Mouse (Mus musculus): ENCODE measurements around the gene Cadps. TPM values are rescaled to one million over a fixed set of nuclear protein-coding genes. Genes with fewer than 3 reads are reported as not detected.

Cadps gene
- polyA plus RNA-seq, 1 experiment from 2014 or later: 2.8 TPM

- ATAC-seq (ENCODE audit: insufficient number of reproducible peaks, low FRiP score, low TSS enrichment, low read depth): no peak
- H3K4me2 ChIP-seq: no peak overlapping the region
- 60% methylated on average over 1 of the region's 1 CpGs for WGBS
- H3K27ac ChIP-seq: no peak overlapping the region
- no peaks in the 10 kb centered on the region for H3K9me3 ChIP-seq
- no peaks in the 10 kb centered on the region for H3K36me3 ChIP-seq
- H3K27me3 ChIP-seq: peaks cover 25% of the 10 kb centered on the region
- H3K4me1 ChIP-seq: peaks cover 18% of the 10 kb centered on the region
- H3K4me3 ChIP-seq: no peak overlapping the region
- no peak overlapping the region for H3K9ac ChIP-seq
Measured at GRCm38 (mm10) chr14:12818442-12818841, 4.4 kb downstream of the Cadps start.

GRCm38 (mm10) chr14:12812072-12812471, 10.8 kb downstream of the Cadps start:
- no peak for ATAC-seq (ENCODE audit: insufficient number of reproducible peaks, low FRiP score, low TSS enrichment, low read depth)

GRCm38 (mm10) chr14:12802995-12803394, 19.9 kb downstream of the Cadps start:
- Histone ChIP-seq H3K27me3 (no peaks in the 10 kb centered on the region), H3K4me2 (no peak overlapping the region), H3K4me1 (no peaks in the 10 kb centered on the region), H3K9me3 (no peaks in the 10 kb centered on the region), H3K9ac (no peak overlapping the region), H3K4me3 (no peak overlapping the region), H3K27ac (no peak overlapping the region), H3K36me3 (no peaks in the 10 kb centered on the region)
- 86% methylated on average over 1 of the region's 1 CpGs for WGBS
- ATAC-seq (ENCODE audit: insufficient number of reproducible peaks, low FRiP score, low TSS enrichment, low read depth): no peak

More at GRCm38 (mm10) chr14:12812072-12812471, 10.8 kb downstream of the Cadps start:
- H3K27me3 ChIP-seq: no peaks in the 10 kb centered on the region
- no peak overlapping the region for H3K4me2 ChIP-seq
- H3K36me3 ChIP-seq: no peaks in the 10 kb centered on the region
- WGBS: 76% methylated on average over 3 of the region's 3 CpGs
- H3K9ac ChIP-seq: no peak overlapping the region
- H3K4me1 ChIP-seq: no peaks in the 10 kb centered on the region
- no peak overlapping the region for H3K27ac ChIP-seq
- H3K9me3 ChIP-seq: no peaks in the 10 kb centered on the region
- no peak overlapping the region for H3K4me3 ChIP-seq

- Histone ChIP-seq H3K4me3 (no peak overlapping the region), H3K4me1 (no peaks in the 10 kb centered on the region), H3K4me2 (no peak overlapping the region), H3K9me3 (no peaks in the 10 kb centered on the region), H3K9ac (no peak overlapping the region), H3K27me3 (no peaks in the 10 kb centered on the region), H3K27ac (no peak overlapping the region), H3K36me3 (no peaks in the 10 kb centered on the region)
- WGBS: 75% methylated on average over 2 of the region's 2 CpGs
- no peak for ATAC-seq (ENCODE audit: insufficient number of reproducible peaks, low FRiP score, low TSS enrichment, low read depth)
Measured at GRCm38 (mm10) chr14:12801100-12801499, 21.8 kb downstream of the Cadps start.

- H3K36me3 ChIP-seq: no peaks in the 10 kb centered on the region
- ATAC-seq (ENCODE audit: insufficient number of reproducible peaks, low FRiP score, low TSS enrichment, low read depth): no peak
Measured at GRCm38 (mm10) chr14:12798926-12799325, 24.0 kb downstream of the Cadps start.

GRCm38 (mm10) chr14:12784296-12784695, 38.6 kb downstream of the Cadps start:
- 63% methylated on average over 1 of the region's 1 CpGs for WGBS

More at GRCm38 (mm10) chr14:12798926-12799325, 24.0 kb downstream of the Cadps start:
- no peak overlapping the region for H3K27ac ChIP-seq
- no peak overlapping the region for H3K4me2 ChIP-seq
- H3K9ac ChIP-seq: no peak overlapping the region
- no peaks in the 10 kb centered on the region for H3K4me1 ChIP-seq
- H3K4me3 ChIP-seq: no peak overlapping the region
- H3K27me3 ChIP-seq: no peaks in the 10 kb centered on the region
- no peaks in the 10 kb centered on the region for H3K9me3 ChIP-seq

GRCm38 (mm10) chr14:12780016-12780415, 42.9 kb downstream of the Cadps start:
- Histone ChIP-seq H3K9ac (no peak overlapping the region), H3K27ac (no peak overlapping the region), H3K4me1 (no peaks in the 10 kb centered on the region), H3K36me3 (no peaks in the 10 kb centered on the region), H3K4me3 (no peak overlapping the region), H3K9me3 (no peaks in the 10 kb centered on the region), H3K4me2 (no peak overlapping the region), H3K27me3 (no peaks in the 10 kb centered on the region)
- no peak for ATAC-seq (ENCODE audit: insufficient number of reproducible peaks, low FRiP score, low TSS enrichment, low read depth)
- WGBS: 79% methylated on average over 1 of the region's 1 CpGs

More at GRCm38 (mm10) chr14:12784296-12784695, 38.6 kb downstream of the Cadps start:
- no peak for ATAC-seq (ENCODE audit: insufficient number of reproducible peaks, low FRiP score, low TSS enrichment, low read depth)
- Histone ChIP-seq H3K4me3 (no peak overlapping the region), H3K4me2 (no peak overlapping the region), H3K36me3 (no peaks in the 10 kb centered on the region), H3K27me3 (no peaks in the 10 kb centered on the region), H3K9ac (no peak overlapping the region), H3K9me3 (no peaks in the 10 kb centered on the region), H3K4me1 (no peaks in the 10 kb centered on the region), H3K27ac (no peak overlapping the region)

GRCm38 (mm10) chr14:12777990-12778389, 44.9 kb downstream of the Cadps start:
- Histone ChIP-seq H3K9ac (no peak overlapping the region), H3K4me1 (no peaks in the 10 kb centered on the region), H3K4me2 (no peak overlapping the region), H3K27ac (no peak overlapping the region), H3K27me3 (no peaks in the 10 kb centered on the region), H3K36me3 (no peaks in the 10 kb centered on the region), H3K4me3 (no peak overlapping the region), H3K9me3 (no peaks in the 10 kb centered on the region)
- WGBS: 74% methylated on average over 4 of the region's 4 CpGs
- ATAC-seq (ENCODE audit: insufficient number of reproducible peaks, low FRiP score, low TSS enrichment, low read depth): no peak

GRCm38 (mm10) chr14:12768870-12769269, 54.0 kb downstream of the Cadps start:
- WGBS: 86% methylated on average over 1 of the region's 1 CpGs
- Histone ChIP-seq H3K9ac (no peak overlapping the region), H3K27ac (no peak overlapping the region), H3K4me3 (no peak overlapping the region), H3K4me1 (no peaks in the 10 kb centered on the region), H3K36me3 (no peaks in the 10 kb centered on the region), H3K9me3 (no peaks in the 10 kb centered on the region), H3K4me2 (no peak overlapping the region), H3K27me3 (no peaks in the 10 kb centered on the region)
- ATAC-seq (ENCODE audit: insufficient number of reproducible peaks, low FRiP score, low TSS enrichment, low read depth): no peak

DNA sequence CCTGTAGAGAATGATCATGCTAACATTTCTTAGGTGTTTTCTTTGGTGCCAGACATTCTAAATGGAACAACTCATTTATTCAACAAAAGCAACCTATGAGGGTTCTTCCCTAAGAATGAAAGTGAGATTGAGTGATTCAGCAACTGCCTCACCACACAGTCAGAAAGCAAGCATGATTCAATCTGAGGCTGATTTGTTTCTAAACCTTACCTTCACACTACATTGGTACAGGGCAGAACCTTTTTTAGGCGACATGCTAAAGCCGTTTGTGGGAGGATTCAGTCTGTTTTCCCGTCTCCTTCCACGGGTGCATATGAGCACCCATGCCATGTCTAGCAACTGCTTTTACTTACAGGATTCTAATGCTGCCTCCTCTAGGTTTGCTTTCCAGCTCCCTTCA, 69.6 kb downstream of the Cadps start:
- H3K27me3 ChIP-seq: no peaks in the 10 kb centered on the region
- H3K4me3 ChIP-seq: no peak overlapping the region
- no peak for ATAC-seq (ENCODE audit: insufficient number of reproducible peaks, low FRiP score, low TSS enrichment, low read depth)
- H3K36me3 ChIP-seq: no peaks in the 10 kb centered on the region
- WGBS: 86% methylated on average over 4 of the region's 4 CpGs
- H3K4me2 ChIP-seq: no peak overlapping the region
- no peak overlapping the region for H3K9ac ChIP-seq
- H3K27ac ChIP-seq: no peak overlapping the region
- H3K9me3 ChIP-seq: no peaks in the 10 kb centered on the region
- H3K4me1 ChIP-seq: no peaks in the 10 kb centered on the region

DNA sequence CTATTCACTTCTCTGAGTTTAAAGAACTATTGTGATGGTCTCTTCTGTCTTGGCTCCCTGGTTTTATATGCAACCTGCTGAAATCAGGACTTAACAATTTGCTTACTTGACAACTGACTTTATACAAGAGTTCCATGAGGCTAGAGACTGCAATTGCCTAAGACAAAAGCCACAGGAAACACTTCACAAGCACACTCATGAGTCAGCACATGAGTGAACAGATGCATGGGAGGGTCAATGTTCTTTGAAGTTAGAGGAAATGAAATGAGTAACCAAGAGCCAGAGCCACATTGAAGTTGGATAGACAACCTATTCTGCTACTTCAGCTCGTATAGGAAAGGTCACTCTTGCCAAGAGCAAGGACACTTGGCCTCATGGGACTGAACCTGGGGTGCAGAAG, 71.1 kb downstream of the Cadps start:
- Histone ChIP-seq H3K4me3 (no peak overlapping the region), H3K9me3 (no peaks in the 10 kb centered on the region), H3K36me3 (no peaks in the 10 kb centered on the region), H3K4me2 (no peak overlapping the region), H3K27me3 (no peaks in the 10 kb centered on the region), H3K4me1 (no peaks in the 10 kb centered on the region), H3K27ac (no peak overlapping the region), H3K9ac (no peak overlapping the region)
- 54% methylated on average over 1 of the region's 1 CpGs for WGBS
- ATAC-seq (ENCODE audit: insufficient number of reproducible peaks, low FRiP score, low TSS enrichment, low read depth): no peak

GRCm38 (mm10) chr14:12730979-12731378, 91.9 kb downstream of the Cadps start:
- no peaks in the 10 kb centered on the region for H3K27me3 ChIP-seq
- H3K4me3 ChIP-seq: no peak overlapping the region
- no peak overlapping the region for H3K9ac ChIP-seq
- H3K36me3 ChIP-seq: no peaks in the 10 kb centered on the region
- ATAC-seq (ENCODE audit: insufficient number of reproducible peaks, low FRiP score, low TSS enrichment, low read depth): no peak
- WGBS: 76% methylated on average over 2 of the region's 2 CpGs
- no peak overlapping the region for H3K4me2 ChIP-seq
- no peaks in the 10 kb centered on the region for H3K9me3 ChIP-seq
- no peak overlapping the region for H3K27ac ChIP-seq
- H3K4me1 ChIP-seq: no peaks in the 10 kb centered on the region

GRCm38 (mm10) chr14:12722452-12723194, 100.3 kb downstream of the Cadps start:
- no peak for ATAC-seq (ENCODE audit: insufficient number of reproducible peaks, low FRiP score, low TSS enrichment, low read depth)

More at GRCm38 (mm10) chr14:12722452-12723194, 100.3 kb downstream of the Cadps start:
- no peaks in the 10 kb centered on the region for H3K4me1 ChIP-seq
- no peak overlapping the region for H3K9ac ChIP-seq
- no peaks in the 10 kb centered on the region for H3K9me3 ChIP-seq
- H3K36me3 ChIP-seq: no peaks in the 10 kb centered on the region
- H3K27ac ChIP-seq: no peak overlapping the region
- no peaks in the 10 kb centered on the region for H3K27me3 ChIP-seq
- no peak overlapping the region for H3K4me3 ChIP-seq
- H3K4me2 ChIP-seq: no peak overlapping the region
- WGBS: 74% methylated on average over 1 of the region's 1 CpGs
